Mouse (Mus musculus) cerebellum, adult 2 months (tissue): ENCODE data around the gene Pacrg. TPM values are rescaled to one million over a fixed set of nuclear protein-coding genes. Genes with fewer than 3 reads are reported as not detected.

Experiments
- DNase-seq, 2 experiments: peaks; one replicate each; pipeline ENCODE4 v3.0.0; 2021
- H3K27ac ChIP-seq: fragments of 200-500 bp; 2 replicates; pipeline ENCODE4 v1.5.1; 2012; ENCODE audit warnings: low read length, control low read depth, inconsistent platforms; ENCODE audit not compliant: insufficient read depth
- H3K27me3 ChIP-seq: fragments of 200-500 bp; 2 replicates; pipeline ENCODE4 v1.6.1; 2012; ENCODE audit warnings: inconsistent platforms, mild to moderate bottlenecking, low read length, moderate library complexity; ENCODE audit not compliant: control insufficient read depth, insufficient read depth
- H3K4me1 ChIP-seq: fragments of 200-500 bp; 2 replicates; pipeline ENCODE4 v1.6.1; 2011; ENCODE audit warnings: low read length; ENCODE audit not compliant: control insufficient read depth, insufficient read depth
- H3K4me3 ChIP-seq: fragments of 200-500 bp; replicated peaks from 2 replicates; pipeline ENCODE3; 2011; ENCODE audit warnings: mild to moderate bottlenecking, low read depth, low read length, control low read depth; ENCODE audit not compliant: insufficient read depth
- CTCF ChIP-seq: fragments of 200-500 bp; IDR thresholded peaks from 2 replicates; pipeline ENCODE4 v1.5.1; 2011; ENCODE audit warnings: low read depth, mild to moderate bottlenecking, control low read depth, low read length, moderate library complexity, borderline replicate concordance; ENCODE audit not compliant: insufficient read depth
- POLR2A ChIP-seq: fragments of 200-500 bp; IDR thresholded peaks from 2 replicates; pipeline ENCODE4 v1.6.1; 2011; ENCODE audit warnings: low read length, control low read depth, borderline replicate concordance; ENCODE audit not compliant: insufficient read depth
- WGBS: fragments of 180-500 bp; shearing (Covaris S2); methylation state at CpG from one replicate; pipeline ENCODE4 v1.1.7; 2018; 5-methylcytosine and 5-hydroxymethylcytosine counted together
- polyA plus RNA-seq: library from polyadenylated mRNA; depleted of rRNA; stranded (reverse); fragments of >200 nt; gene quantifications from 2 replicates; pipeline ENCODE4 v1.2.3, GENCODE M21; 2012

Gene Pacrg
- polyA plus RNA-seq, 1 experiment: 17.4 TPM

GRCm38 (mm10) chr17:10615611-10616010 lies 224.5 kb downstream of the Pacrg start:
- DNase-seq: no peak
- Histone ChIP-seq H3K27me3 (no peaks in the 10 kb centered on the region), H3K27ac (no peak overlapping the region), H3K4me3 (no peak overlapping the region), H3K4me1 (peaks cover 12% of the 10 kb centered on the region)
- TF ChIP-seq CTCF: no peak
- TF ChIP-seq POLR2A: no peak
- WGBS: 77% methylated on average over 7 of the region's 7 CpGs

GRCm38 (mm10) chr17:10614696-10615095 lies 225.4 kb downstream of the Pacrg start:
- Histone ChIP-seq H3K4me1 (peaks cover 4% of the 10 kb centered on the region), H3K27me3 (no peaks in the 10 kb centered on the region), H3K27ac (no peak overlapping the region), H3K4me3 (no peak overlapping the region)
- no peak for TF ChIP-seq POLR2A
- TF ChIP-seq CTCF: no peak
- no peak for DNase-seq
- WGBS: 89% methylated on average over 6 of the region's 6 CpGs

- H3K4me3 ChIP-seq: no peak overlapping the region
- no peaks in the 10 kb centered on the region for H3K27me3 ChIP-seq
- no peak overlapping the region for H3K27ac ChIP-seq
- no peaks in the 10 kb centered on the region for H3K4me1 ChIP-seq
- TF ChIP-seq CTCF: no peak
- TF ChIP-seq POLR2A: no peak
- WGBS: 75% methylated on average over 3 of the region's 3 CpGs
- DNase-seq: no peak
These were observed 228.5 kb downstream of the Pacrg start for GRCm38 (mm10) chr17:10611626-10612025.

GRCm38 (mm10) chr17:10608146-10608545 lies 232.0 kb downstream of the Pacrg start:
- Histone ChIP-seq H3K27ac (no peak overlapping the region), H3K4me1 (no peaks in the 10 kb centered on the region), H3K4me3 (no peak overlapping the region), H3K27me3 (no peaks in the 10 kb centered on the region)
- TF ChIP-seq CTCF (no peak), POLR2A (no peak)
- DNase-seq: no peak
- WGBS: 73% methylated on average over 4 of the region's 4 CpGs

- no peak overlapping the region for H3K4me3 ChIP-seq
- no peaks in the 10 kb centered on the region for H3K4me1 ChIP-seq
- H3K27me3 ChIP-seq: no peaks in the 10 kb centered on the region
- no peak for DNase-seq
- 81% methylated on average over 3 of the region's 3 CpGs for WGBS
- H3K27ac ChIP-seq: no peak overlapping the region
- TF ChIP-seq POLR2A (no peak), CTCF (no peak)
These were observed 234.0 kb downstream of the Pacrg start for GRCm38 (mm10) chr17:10606090-10606489.

- DNase-seq: no peak
- TF ChIP-seq CTCF (no peak), POLR2A (no peak)
- Histone ChIP-seq H3K4me3 (no peak overlapping the region), H3K27ac (no peak overlapping the region), H3K27me3 (no peaks in the 10 kb centered on the region), H3K4me1 (no peaks in the 10 kb centered on the region)
- 94% methylated on average over 4 of the region's 4 CpGs for WGBS
These were observed 242.4 kb downstream of the Pacrg start for GRCm38 (mm10) chr17:10597741-10598140.

- Histone ChIP-seq H3K4me3 (no peak overlapping the region), H3K27ac (no peak overlapping the region), H3K27me3 (no peaks in the 10 kb centered on the region), H3K4me1 (0 out of 2 replicates have a peak, but pooled peaks cover 5% of the 10 kb centered on the region)
- no peak for DNase-seq
- TF ChIP-seq CTCF: no peak
- no peak for TF ChIP-seq POLR2A
- WGBS: 61% methylated on average over 7 of the region's 7 CpGs
These were observed 250.5 kb downstream of the Pacrg start for GRCm38 (mm10) chr17:10589604-10590003.

GRCm38 (mm10) chr17:10588922-10589400 lies 251.2 kb downstream of the Pacrg start:
- Histone ChIP-seq H3K4me3 (no peak overlapping the region), H3K4me1 (peaks cover 5% of the 10 kb centered on the region; the same call in 1 of the 2 replicates), H3K27me3 (no peaks in the 10 kb centered on the region), H3K27ac (no peak overlapping the region)
- TF ChIP-seq CTCF: no peak
- no peak for TF ChIP-seq POLR2A
- no peak for DNase-seq
- WGBS: 76% methylated on average over 7 of the region's 7 CpGs

GRCm38 (mm10) chr17:10583301-10583700 lies 256.8 kb downstream of the Pacrg start:
- 19% methylated on average over 3 of the region's 3 CpGs for WGBS
- Histone ChIP-seq H3K4me1 (peaks cover 4% of the 10 kb centered on the region), H3K27me3 (no peaks in the 10 kb centered on the region), H3K27ac (no peak overlapping the region), H3K4me3 (no peak overlapping the region)
- TF ChIP-seq POLR2A (no peak), CTCF (no peak)
- DNase-seq: no peak
